Mouse (Mus musculus) lung, embryonic 16.5 days (tissue): ENCODE measurements around the gene E130308A19Rik. TPM values are rescaled to one million over a fixed set of nuclear protein-coding genes. Genes with fewer than 3 reads are reported as not detected.

ENCODE experiments used
- ATAC-seq: fragments of 200-750 bp; cut with Nextera tagmentation; 2 replicates; pipeline ENCODE4 v1.8.0; 2017; ENCODE audit warnings: low read depth, mild to moderate bottlenecking, moderate library complexity
- H3K27ac ChIP-seq: fragments of 300-500 bp; sonication (generic); 2 replicates; pipeline ENCODE4 v1.5.1; 2014; ENCODE audit warnings: mild to moderate bottlenecking, control low read depth, low read length
- H3K27me3 ChIP-seq: fragments of 300-500 bp; sonication (generic); 2 replicates; pipeline ENCODE4 v1.6.1; 2014; ENCODE audit warnings: low read depth, low read length, mixed read lengths; ENCODE audit not compliant: control insufficient read depth, insufficient read depth
- H3K36me3 ChIP-seq: fragments of 300-500 bp; sonication (generic); 2 replicates; pipeline ENCODE4 v1.6.1; 2014; ENCODE audit warnings: low read length; ENCODE audit not compliant: control insufficient read depth, insufficient read depth
- H3K4me1 ChIP-seq: fragments of 300-500 bp; sonication (generic); replicated peaks from 2 replicates; pipeline ENCODE4 v1.6.1; 2014; ENCODE audit warnings: low read length, mixed read lengths; ENCODE audit not compliant: control insufficient read depth, insufficient read depth
- H3K4me2 ChIP-seq: fragments of 300-500 bp; sonication (generic); 2 replicates; pipeline ENCODE4 v1.6.1; 2014; ENCODE audit warnings: low read depth, low read length, control low read depth
- H3K4me3 ChIP-seq: fragments of 300-500 bp; sonication (generic); 2 replicates; pipeline ENCODE4 v1.5.1; 2014; ENCODE audit warnings: mild to moderate bottlenecking, low read length, control low read depth
- H3K9ac ChIP-seq: fragments of 300-500 bp; sonication (generic); 2 replicates; pipeline ENCODE4 v1.6.1; 2014; ENCODE audit warnings: low read length, control low read depth
- H3K9me3 ChIP-seq: fragments of 300-500 bp; sonication (generic); 2 replicates; pipeline ENCODE4 v1.6.1; 2016; ENCODE audit warnings: low read length; ENCODE audit not compliant: control insufficient read depth
- WGBS: fragments of 180-500 bp; shearing (Covaris S2); extraction: QIAGEN DNeasy Blood & Tissue Kit; methylation state at CpG from one replicate; pipeline ENCODE4 v1.1.7; 2014; 5-methylcytosine and 5-hydroxymethylcytosine counted together
- polyA plus RNA-seq: library from polyadenylated mRNA; unstranded; fragments of >200 nt; fragmentation: Nextera tagmentation; extraction: Ambion mirVana; gene quantifications from 2 replicates; pipeline ENCODE4 v1.2.1, GENCODE M21; 2015

The E130308A19Rik gene
- 20.9 and 21.1 TPM in 2 replicates for polyA plus RNA-seq

DNA sequence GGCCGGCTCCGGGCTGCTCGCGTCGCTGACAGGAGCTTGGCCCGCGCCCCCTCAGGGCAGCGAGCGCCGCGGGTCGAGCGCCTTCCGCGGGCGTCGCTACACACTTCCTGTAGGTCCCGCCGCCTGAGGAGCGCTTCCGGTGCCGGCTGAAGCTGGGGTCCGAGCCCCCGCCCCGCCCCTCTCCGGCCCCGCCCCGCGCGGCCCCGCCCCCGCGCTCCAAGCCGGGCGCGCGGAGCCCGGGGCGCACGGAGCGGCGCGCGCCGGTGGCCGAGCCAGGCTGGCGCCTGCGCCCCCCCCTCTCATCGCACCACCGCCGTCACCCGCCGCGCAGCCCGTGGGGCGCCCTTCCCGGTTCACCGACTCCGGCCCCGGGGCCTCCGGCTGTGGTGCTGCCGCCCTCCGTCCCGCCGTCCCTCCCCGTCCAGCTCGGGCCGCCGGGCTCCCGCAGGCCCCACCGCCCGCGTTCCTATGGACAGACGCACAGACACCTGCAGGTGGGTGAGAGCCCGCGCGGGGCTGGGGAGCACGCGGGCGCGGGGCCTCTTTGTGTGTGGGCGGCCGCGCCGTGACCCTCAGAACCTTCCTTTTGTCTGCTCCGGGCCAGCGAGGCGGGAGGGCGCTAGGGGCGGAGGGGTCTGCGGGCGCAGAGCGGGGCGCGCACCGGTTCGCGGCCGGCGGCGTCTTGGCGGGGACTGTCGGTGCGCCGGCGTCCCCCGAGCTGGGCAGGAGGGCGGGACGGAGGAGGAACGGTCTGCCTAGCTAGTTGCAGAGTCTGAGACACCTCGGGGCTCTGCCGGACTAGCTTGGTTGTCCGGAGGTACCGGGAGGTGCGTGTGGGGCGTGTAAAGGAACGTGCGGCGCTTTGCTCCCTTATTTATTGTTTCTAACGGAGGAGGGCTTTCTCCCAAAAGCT, at the start of gene E130308A19Rik:
Gene E130308A19Rik (plus strand): TSS at position 214 of the 913 bp plus-strand sequence.
- H3K4me1 ChIP-seq, result peaks cover 10% of the 10 kb centered on the region
- no peaks in the 10 kb centered on the region for H3K36me3 ChIP-seq
- peak within 1 kb of the TSS; percentile 85 for H3K4me2 ChIP-seq
- H3K27ac ChIP-seq, result peak within 1 kb of the TSS; percentile 86
- peak within 1 kb of the TSS; percentile 96 for H3K4me3 ChIP-seq
- H3K27me3 ChIP-seq, result no peaks in the 10 kb centered on the region
- peak; percentile 97 for ATAC-seq
- WGBS, result under 1% methylated on average over 62 of the region's 120 CpGs
- peak within 1 kb of the TSS; percentile 93 for H3K9ac ChIP-seq
- no peaks in the 10 kb centered on the region for H3K9me3 ChIP-seq

DNA sequence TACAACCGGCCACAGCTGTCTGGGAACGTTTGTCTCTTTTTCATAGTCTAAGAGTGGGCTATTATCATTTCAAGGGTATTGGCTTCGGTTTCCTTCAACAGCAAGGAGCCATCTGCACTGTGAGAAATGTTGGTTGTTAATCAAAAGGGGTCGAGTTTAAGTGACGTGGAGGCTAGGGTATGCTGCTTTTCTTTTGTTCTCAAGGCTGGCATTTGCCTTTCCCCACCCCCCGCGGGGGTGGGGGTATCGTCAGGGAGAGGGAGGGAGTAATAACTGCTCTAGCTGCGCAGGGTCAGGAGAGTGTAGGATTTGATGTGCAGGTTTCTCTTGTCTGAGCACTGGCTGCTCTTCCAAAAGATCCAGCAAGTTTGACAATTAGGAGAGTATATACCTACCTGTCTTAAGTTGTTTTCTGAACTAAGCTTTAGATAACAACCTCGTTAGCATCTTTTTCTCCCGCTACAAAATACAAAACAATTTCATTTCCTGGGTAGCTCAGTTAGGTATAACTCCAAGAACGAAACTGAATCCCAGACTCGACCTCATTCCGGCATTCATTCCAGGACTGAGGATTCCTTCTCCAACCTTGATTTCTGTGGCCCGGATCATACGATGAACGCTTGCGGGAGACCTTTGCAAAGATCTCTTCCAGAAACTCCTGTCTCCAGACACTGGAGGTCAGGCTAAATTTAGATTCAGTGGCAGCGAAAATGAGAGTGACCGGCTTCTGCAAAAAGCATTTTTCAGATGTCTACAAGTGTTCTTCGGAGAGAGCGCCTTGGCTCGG, 45.3 kb upstream of the E130308A19Rik start:
- peak overlapping the region; percentile 65 for H3K4me3 ChIP-seq
- no peaks in the 10 kb centered on the region for H3K9me3 ChIP-seq
- WGBS, result under 1% methylated on average over 23 of the region's 23 CpGs
- peak overlapping the region; percentile 80 for H3K27ac ChIP-seq
- H3K27me3 ChIP-seq, result no peaks in the 10 kb centered on the region
- H3K9ac ChIP-seq, result peak overlapping the region; percentile 72
- peak; percentile 37 for ATAC-seq
- no peaks in the 10 kb centered on the region for H3K36me3 ChIP-seq
- H3K4me1 ChIP-seq, result peaks cover 11% of the 10 kb centered on the region; the same call in 1 of the 2 replicates
- peak overlapping the region; percentile 83 for H3K4me2 ChIP-seq

DNA sequence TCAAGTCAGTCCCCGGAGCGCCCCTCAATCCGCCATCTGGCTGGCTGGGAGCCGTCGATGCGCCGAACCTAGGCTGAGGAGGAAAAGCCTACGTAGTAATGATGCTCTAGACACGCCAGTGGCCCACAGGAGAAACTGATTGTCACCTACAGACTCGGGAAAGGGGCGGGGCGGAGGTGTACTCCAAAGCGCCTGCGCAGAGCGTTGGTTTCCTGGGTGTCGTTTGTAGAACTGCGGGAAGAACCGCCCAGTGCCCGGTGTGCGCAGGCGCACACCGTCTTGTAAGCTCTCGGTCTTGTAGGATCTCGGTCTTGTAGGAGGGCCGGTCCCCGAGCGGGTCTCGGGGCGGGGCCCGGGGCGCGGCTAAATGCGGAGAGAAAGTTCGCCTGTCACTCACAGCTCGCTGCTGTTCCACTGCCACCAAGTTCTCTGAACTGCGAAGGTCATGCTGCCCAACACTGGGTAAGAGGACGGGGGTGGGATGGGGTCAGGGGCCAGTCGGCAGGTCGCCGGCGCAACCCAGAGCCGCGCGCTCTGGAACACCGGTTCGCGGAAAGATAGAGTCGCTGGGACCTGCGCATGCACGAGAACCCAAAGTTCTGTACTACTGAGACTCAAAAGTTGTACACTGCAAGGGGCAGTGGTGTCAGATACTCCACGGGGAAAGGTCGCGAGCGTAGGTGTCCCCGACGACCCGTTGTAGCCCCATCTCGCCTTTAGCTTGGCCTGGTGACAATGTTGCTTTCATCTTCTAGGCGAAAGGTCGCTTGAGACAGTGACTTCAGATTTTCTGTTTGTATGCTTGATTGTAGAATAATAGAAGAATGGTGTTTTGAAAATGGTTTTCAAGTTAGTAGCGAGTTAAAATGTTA, 44.5 kb upstream of the E130308A19Rik start, which contains the start of gene Hsdl2:
Gene Hsdl2 (plus strand): TSS at position 250 of the 872 bp plus-strand sequence.
- under 1% methylated on average over 61 of the region's 61 CpGs for WGBS
- ATAC-seq, result peak; percentile 98
- H3K36me3 ChIP-seq, result no peaks in the 10 kb centered on the region
- no peaks in the 10 kb centered on the region for H3K27me3 ChIP-seq
- no peaks in the 10 kb centered on the region for H3K9me3 ChIP-seq
- peak within 1 kb of the TSS; percentile 83 for H3K4me2 ChIP-seq
- H3K9ac ChIP-seq, result peak within 1 kb of the TSS; percentile 72
- H3K27ac ChIP-seq, result peak within 1 kb of the TSS; percentile 80
- peaks cover 11% of the 10 kb centered on the region; the same call in 1 of the 2 replicates for H3K4me1 ChIP-seq
- H3K4me3 ChIP-seq, result peak within 1 kb of the TSS; percentile 65

DNA sequence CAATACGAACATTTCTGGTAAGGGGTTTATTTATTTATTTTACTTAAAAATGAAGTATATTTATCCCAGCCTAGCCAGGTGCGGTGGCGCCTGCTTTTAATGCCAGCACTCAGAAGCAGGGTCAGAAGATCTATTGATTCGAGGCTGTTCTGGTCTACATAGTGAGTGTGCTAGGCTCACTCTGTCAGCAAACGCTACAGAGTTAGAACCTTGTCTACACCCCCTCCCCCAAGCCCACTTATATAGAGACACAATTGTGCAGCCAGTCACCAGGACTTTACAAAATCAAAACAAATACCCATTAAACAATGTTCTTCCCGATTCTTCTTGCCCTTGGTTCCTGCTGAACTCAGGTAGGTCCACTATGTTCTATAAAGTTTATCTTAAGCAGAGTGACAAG, 43.8 kb upstream of the E130308A19Rik start:
- Histone ChIP-seq H3K36me3 (no peaks in the 10 kb centered on the region), H3K9me3 (no peaks in the 10 kb centered on the region), H3K9ac (peak overlapping the region; percentile 72), H3K27me3 (no peaks in the 10 kb centered on the region), H3K4me2 (peak overlapping the region; percentile 83), H3K4me3 (peak overlapping the region; percentile 65), H3K27ac (no peak overlapping the region), H3K4me1 (peaks cover 11% of the 10 kb centered on the region; the same call in 1 of the 2 replicates)
- no peak for ATAC-seq
- 15% methylated on average over 6 of the region's 6 CpGs for WGBS

DNA sequence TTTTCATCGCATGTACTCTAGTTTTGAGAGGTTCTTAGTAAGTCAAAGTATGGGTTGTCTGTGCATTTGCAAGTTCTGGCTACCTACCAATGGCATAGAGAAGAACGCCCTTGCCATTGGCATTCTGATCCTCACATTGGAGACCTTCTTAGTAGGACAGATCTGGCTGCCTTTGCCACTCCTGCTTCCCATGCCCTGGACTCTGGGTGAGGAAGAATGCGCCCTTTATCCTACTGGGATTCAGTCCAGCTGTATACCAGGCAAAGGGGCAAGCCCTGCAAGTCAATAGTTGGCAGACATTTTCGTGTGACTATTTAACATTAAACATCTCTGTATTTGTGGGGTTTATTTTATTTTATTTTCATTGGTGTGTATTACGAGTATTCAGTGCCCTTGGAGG, 40.9 kb upstream of the E130308A19Rik start:
- Histone ChIP-seq H3K4me1 (peaks cover 9% of the 10 kb centered on the region; the same call in 1 of the 2 replicates), H3K4me2 (no peak overlapping the region), H3K27ac (no peak overlapping the region)

DNA sequence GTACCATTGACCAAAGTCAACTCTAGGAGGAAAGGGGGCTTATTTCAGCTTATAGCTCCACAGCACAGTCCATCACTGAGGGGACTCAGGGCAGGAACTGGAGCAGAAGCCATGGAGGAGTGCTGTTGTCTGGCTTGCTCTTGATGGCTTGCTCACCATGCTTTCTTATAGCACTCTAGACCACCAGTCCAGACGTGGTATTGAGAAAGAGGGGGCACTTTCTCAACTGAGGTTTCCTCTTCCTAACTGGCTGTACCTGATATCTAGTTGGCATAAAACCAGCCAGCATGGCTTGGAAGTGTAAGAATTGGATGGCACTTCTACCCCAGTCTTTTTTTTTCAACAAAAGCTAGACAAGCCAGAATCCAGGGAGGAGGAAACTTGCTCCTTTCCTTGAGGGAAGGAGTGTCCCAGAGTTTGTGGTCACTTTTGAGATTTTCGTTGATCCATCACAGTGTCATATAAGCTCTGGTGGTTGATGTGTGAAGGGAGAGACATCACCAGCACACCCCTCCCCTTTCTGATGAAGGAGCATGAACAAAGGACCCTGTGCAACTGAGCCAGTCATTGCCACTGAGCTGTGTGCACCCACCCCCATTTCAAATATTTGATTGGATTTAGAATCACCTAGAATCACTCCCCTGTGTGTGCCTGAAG, 38.7 kb upstream of the E130308A19Rik start:
- no peak for ATAC-seq
- Histone ChIP-seq H3K9me3 (no peaks in the 10 kb centered on the region), H3K9ac (no peak overlapping the region), H3K36me3 (no peaks in the 10 kb centered on the region), H3K4me3 (no peak overlapping the region), H3K27me3 (no peaks in the 10 kb centered on the region), H3K4me2 (no peak overlapping the region), H3K4me1 (peaks cover under 1% of the 10 kb centered on the region; the same call in 1 of the 2 replicates), H3K27ac (no peak overlapping the region)
- WGBS, result 54% methylated on average over 2 of the region's 2 CpGs

More for the DNA sequence above, 40.9 kb upstream of the E130308A19Rik start:
- H3K4me3 ChIP-seq, result no peak overlapping the region
- H3K27me3 ChIP-seq, result no peaks in the 10 kb centered on the region
- no peaks in the 10 kb centered on the region for H3K9me3 ChIP-seq
- 81% methylated on average over 5 of the region's 5 CpGs for WGBS
- no peaks in the 10 kb centered on the region for H3K36me3 ChIP-seq
- ATAC-seq, result no peak
- H3K9ac ChIP-seq, result no peak overlapping the region

DNA sequence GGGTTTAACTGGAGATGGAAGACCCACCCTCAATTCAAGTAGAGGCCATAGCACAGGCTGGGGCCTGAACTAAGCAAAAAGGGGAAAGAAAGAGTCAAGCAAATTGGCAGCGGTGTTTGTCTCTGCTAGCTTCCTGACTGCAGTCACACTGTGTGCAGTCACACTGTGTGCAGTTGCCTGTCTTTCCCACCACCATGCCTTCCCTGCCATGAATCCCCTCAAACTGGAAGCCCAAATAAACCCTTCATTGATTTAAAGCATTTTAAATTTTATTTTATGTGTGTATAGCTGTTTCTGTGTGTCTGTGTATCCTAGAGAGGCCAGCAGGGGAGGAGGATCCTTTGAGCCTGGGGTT, 38.2 kb upstream of the E130308A19Rik start:
- WGBS, result 92% methylated on average over 1 of the region's 1 CpGs
- no peak overlapping the region for H3K27ac ChIP-seq
- no peaks in the 10 kb centered on the region for H3K27me3 ChIP-seq
- no peak overlapping the region for H3K4me2 ChIP-seq
- H3K9me3 ChIP-seq, result no peaks in the 10 kb centered on the region
- H3K9ac ChIP-seq, result no peak overlapping the region
- H3K4me3 ChIP-seq, result no peak overlapping the region
- no peaks in the 10 kb centered on the region for H3K36me3 ChIP-seq
- no peak for ATAC-seq
- H3K4me1 ChIP-seq, result no peaks in the 10 kb centered on the region

DNA sequence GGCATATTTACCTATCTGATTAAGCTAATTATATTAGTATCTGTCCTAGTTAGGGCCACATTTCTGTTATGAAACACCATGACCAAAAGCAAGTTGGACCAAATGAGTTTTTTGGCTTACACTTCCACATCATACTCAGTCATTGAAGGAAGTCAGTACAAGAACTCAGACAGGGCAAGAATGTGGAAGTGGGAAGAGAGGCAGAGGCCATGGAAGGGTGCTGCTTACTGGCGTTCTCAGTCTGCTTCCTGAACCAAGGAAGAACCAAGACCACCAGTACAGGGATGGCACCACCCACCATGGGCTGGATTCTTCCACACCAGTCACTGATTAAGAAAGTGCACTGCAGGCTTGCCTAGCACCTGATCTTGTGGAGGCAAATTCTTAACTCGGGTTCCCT, 31.4 kb upstream of the E130308A19Rik start:
- Histone ChIP-seq H3K27ac (no peak overlapping the region), H3K4me1 (no peaks in the 10 kb centered on the region), H3K4me2 (no peak overlapping the region), H3K4me3 (no peak overlapping the region), H3K9ac (no peak overlapping the region), H3K9me3 (no peaks in the 10 kb centered on the region), H3K36me3 (no peaks in the 10 kb centered on the region), H3K27me3 (no peaks in the 10 kb centered on the region)
- ATAC-seq, result no peak
- whole genome bisulfite sequencing, result 57% methylated on average over 2 of the region's 2 CpGs
